Mouse (Mus musculus) ES-E14 (cell line): ENCODE measurements around the gene Pappa.

Source experiments
- CHD2 ChIP-seq: IDR thresholded peaks from 2 replicates; pipeline ENCODE4 v1.6.1; 2014; ENCODE audit warnings: mild to moderate bottlenecking, low read depth, low read length, inconsistent platforms
- HCFC1 ChIP-seq: IDR thresholded peaks from 2 replicates; pipeline ENCODE4 v1.6.1; 2012; ENCODE audit warnings: low read length, inconsistent platforms, borderline replicate concordance; ENCODE audit not compliant: insufficient read depth
- ZC3H11A ChIP-seq: IDR thresholded peaks from 2 replicates; pipeline ENCODE4 v1.6.1; 2012; ENCODE audit warnings: low read depth, mild to moderate bottlenecking, inconsistent platforms, low read length, borderline replicate concordance

- no peak for TF ChIP-seq CHD2
- no peak for TF ChIP-seq ZC3H11A
- no peak for TF ChIP-seq HCFC1
These were observed 174.5 kb downstream of the Pappa start for GRCm38 (mm10) chr4:65298212-65299181.
